Mouse (Mus musculus) skeletal muscle tissue, adult 2 months (tissue): ENCODE results near the gene Slc9a2.
"Not testable (repeated sequence)": the region's sequence is repeated elsewhere in the genome, so short reads cannot be mapped to it uniquely, and the experiment has no call there.

Experiments used
- DNase-seq: peaks from one replicate; pipeline ENCODE4 v3.0.0-alpha.2; 2012; ENCODE audit warnings: low read depth, low spot score

Gene Slc9a2

GRCm38 (mm10) chr1:40705099-40705498, 24.7 kb downstream of the Slc9a2 start:
- DNase-seq: no peak

- peak; percentile 31 for DNase-seq
Measured at GRCm38 (mm10) chr1:40714950-40715349, 34.6 kb downstream of the Slc9a2 start.

GRCm38 (mm10) chr1:40726051-40726450, 45.7 kb downstream of the Slc9a2 start:
- peak; percentile 38 for DNase-seq

GRCm38 (mm10) chr1:40727404-40727803, 47.0 kb downstream of the Slc9a2 start:
- peak; percentile 70 for DNase-seq

- DNase-seq: no peak
Measured at GRCm38 (mm10) chr1:40728636-40729035, 48.3 kb downstream of the Slc9a2 start.

- DNase-seq: no peak
Measured at GRCm38 (mm10) chr1:40737671-40738070, 57.3 kb downstream of the Slc9a2 start.

- not testable (repeated sequence) for DNase-seq
Measured at GRCm38 (mm10) chr1:40738246-40738645, 57.9 kb downstream of the Slc9a2 start.

GRCm38 (mm10) chr1:40740739-40741138, 60.4 kb downstream of the Slc9a2 start:
- no peak for DNase-seq

GRCm38 (mm10) chr1:40746089-40746488, 65.7 kb downstream of the Slc9a2 start:
- no peak for DNase-seq

- DNase-seq: no peak
Measured at GRCm38 (mm10) chr1:40759751-40760445, 79.5 kb downstream of the Slc9a2 start.

GRCm38 (mm10) chr1:40764042-40764441, 83.7 kb downstream of the Slc9a2 start:
- no peak for DNase-seq

GRCm38 (mm10) chr1:40764701-40765275, 84.4 kb downstream of the Slc9a2 start:
- no peak for DNase-seq

GRCm38 (mm10) chr1:40765521-40765920, 85.1 kb downstream of the Slc9a2 start:
- DNase-seq: peak; percentile 64

GRCm38 (mm10) chr1:40767588-40767987, 87.2 kb downstream of the Slc9a2 start:
- DNase-seq: no peak

- peak; percentile 48 for DNase-seq
Measured at GRCm38 (mm10) chr1:40768606-40769005, 88.2 kb downstream of the Slc9a2 start.

GRCm38 (mm10) chr1:40769331-40769894, 89.0 kb downstream of the Slc9a2 start:
- DNase-seq: no peak

- no peak for DNase-seq
Measured at GRCm38 (mm10) chr1:40771196-40771970, 91.0 kb downstream of the Slc9a2 start.

- DNase-seq: no peak
Measured at GRCm38 (mm10) chr1:40773234-40773633, 92.9 kb downstream of the Slc9a2 start.

- DNase-seq: no peak
Measured at GRCm38 (mm10) chr1:40774040-40774439, 93.7 kb downstream of the Slc9a2 start.

GRCm38 (mm10) chr1:40776102-40776501, 95.7 kb downstream of the Slc9a2 start:
- DNase-seq: no peak

- DNase-seq: no peak
Measured at GRCm38 (mm10) chr1:40776763-40777162, 96.4 kb downstream of the Slc9a2 start.

GRCm38 (mm10) chr1:40783450-40783849, 103.1 kb downstream of the Slc9a2 start:
- no peak for DNase-seq
